Mouse (Mus musculus) gastrocnemius, postnatal 10 days (tissue): Measurements from ENCODE around the gene Trub2. TPM values are rescaled to one million over a fixed set of nuclear protein-coding genes. Genes with fewer than 3 reads are reported as not detected.

Source experiments
- DNase-seq: peaks from one replicate; pipeline ENCODE4 v3.0.0; 2021; ENCODE audit warnings: mixed read lengths
- total RNA-seq, 2 experiments: library from RNA; stranded (reverse); gene quantifications; 2 replicates each; pipeline ENCODE4 v1.2.3; 2021

Trub2 gene
- total RNA-seq, 2 experiments from 2014 or later, result 24.7 to 36.5 TPM

DNA sequence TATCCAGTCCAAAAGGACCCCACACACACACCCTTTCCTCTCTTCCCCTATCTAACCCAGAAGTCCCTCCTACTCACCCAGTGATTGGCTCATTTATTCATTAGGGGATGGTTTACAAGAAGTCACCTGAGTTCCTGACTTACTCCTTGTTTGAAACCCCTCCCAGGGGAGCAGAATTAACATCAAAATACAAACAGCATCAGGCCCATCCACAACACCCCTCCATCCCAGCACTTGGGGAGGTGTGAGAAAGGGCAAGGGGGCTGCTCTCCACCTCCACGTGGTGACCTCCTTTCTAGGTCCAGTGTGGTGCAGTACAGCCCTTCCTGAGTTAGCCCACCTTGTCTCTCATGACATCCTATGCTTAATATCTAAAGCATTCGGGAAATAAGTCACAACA is 58.8 kb downstream of the Trub2 start:
- DNase-seq, result no peak

DNA sequence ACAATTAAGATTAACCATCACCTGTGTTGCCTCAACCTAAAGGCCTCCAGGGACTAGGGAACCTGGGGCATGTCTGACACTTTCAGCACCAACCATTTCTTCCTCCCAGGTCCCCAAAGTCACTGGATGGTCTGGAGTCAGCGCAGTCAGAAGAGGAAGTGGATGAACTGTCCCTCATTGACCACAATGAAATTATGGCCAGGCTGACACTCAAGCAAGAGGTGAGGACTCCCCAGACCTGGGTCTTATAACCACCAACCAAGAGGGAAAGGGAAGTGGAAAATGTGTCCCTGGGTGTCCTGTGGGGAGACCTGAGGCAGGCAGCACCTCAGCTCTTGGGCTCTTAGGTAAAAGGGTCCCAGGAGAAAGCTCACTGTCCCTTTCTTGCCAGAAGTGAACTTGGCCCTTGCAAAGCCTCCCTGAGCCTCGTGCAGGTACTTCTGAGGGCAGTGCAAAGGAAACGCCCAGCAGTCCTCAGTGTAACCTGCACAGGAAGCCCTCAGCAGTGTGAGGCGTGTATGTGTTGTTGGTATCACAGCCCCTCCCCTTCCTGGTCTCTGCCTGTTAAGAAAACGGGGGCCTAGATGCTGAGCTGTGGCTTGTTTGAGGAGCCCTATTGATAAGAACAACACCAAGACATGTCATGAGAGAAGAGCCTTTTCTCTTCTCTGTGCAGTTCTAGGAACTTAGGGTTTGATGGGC is 63.5 kb downstream of the Trub2 start:
- DNase-seq, result no peak

DNA sequence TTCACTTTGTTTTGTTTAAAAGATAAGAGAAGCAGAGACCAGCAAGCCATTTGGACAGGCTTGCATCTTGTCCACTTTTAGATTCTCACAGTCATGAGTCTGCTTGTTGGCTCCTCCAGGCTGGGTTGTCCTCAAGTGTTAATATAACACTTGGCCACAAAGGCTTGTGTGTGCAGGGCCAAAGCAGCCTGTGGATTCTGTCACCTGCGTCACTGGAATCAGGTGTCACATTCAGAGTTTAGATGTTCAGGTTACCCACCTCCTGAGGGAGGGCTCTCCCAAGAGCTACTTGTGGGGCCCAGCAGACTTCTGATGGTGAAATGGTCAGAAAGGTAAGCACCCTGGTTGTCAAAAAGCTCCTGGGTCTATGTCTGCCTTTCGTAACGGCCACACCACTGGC is 65.2 kb downstream of the Trub2 start:
- no peak for DNase-seq

DNA sequence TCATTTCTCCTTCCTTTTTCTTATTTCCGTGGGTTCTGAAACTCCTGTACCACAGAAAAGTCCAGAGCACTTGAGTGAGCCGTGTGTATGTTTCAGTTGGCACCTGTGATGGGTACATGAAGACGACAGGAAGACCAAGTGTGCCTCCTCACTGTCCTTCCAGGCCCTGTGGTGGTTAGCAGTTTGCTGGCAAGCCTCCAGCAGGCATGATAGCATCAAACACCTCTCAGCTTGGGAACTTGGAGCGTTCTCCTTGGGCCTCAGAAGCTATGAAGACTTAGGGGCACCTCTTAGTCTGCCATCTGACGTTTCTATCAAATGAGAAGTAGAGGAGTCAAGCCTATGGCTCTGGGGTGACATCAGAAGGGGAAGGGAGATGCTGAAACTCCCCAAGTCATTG is 69.7 kb downstream of the Trub2 start:
- no peak for DNase-seq

DNA sequence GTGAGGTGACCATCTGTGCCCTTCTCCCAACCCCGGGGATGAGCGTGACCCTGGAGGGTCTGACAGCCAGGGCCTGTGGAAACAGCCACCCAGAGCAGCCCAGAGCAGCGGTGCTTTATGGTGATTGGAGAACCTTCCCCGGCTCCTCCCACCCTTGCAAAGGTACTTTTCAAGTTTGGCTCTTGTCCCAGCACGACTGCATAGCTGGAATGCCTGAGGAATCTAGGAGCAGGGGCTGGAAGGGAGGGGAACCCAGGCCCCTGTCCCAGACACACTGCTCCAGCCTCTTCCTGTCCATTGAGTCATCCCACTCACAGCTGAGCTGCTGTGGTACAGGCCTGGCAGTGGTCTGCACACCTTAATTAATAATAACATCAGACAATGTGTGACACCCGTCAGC is 71.6 kb downstream of the Trub2 start:
- DNase-seq, result no peak

DNA sequence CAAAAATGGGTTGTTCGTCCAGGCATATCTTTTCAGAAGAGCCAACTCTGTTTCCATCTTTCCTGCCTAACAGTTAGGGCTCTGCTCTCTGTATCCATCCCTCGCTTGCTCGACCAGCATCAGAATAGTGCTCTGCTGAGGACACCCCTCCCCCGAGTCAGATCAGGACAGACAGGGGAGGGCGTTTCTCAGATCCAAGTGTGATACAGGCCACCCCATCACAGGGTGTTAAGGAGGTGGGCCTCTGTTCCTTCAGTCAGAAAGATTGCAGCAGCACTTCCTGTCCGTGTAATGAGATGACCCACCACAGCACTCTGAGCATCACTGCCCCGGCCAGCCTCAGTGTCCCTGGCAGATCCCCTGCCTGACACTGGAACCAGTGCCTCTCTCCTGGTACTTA is 72.2 kb downstream of the Trub2 start:
- no peak for DNase-seq

DNA sequence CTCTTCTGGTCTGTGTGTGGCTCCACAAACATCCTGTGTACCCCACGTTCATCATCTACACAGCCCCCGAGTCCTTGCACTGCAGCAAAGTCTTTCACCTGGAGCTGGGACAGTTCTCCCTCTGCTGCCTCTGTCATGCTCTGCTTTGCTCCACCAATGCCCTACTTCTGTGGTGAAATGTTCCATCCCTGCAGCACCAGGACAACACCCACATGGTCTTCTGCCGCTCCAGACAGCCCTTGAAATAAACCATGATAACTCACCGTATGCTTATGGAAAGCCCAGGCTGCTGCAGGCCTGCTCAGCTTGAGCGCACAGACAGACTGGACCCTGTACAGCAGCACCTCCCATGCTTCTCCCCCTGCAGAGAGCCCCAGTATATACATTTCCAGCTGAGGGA is 74.2 kb downstream of the Trub2 start:
- DNase-seq, result no peak

DNA sequence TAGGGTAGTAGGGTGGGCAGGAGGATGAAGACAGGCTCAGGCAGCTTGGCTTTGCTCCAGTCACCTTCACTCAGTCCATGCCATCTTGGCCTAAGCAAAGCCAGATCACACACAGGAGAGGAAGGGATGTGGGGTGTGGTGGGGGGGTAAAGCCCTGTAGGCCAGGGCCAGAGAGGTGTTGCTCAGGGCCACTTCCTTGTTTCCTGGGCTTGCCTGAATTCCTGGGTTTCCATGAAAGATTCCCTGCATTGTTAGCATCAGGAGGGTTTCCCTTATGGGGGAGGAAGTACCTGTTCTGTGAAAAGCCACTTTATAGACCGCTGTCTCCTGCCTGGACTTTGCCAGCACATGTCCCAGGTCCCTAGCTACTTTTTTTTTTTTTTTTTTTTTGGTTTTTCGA is 74.8 kb downstream of the Trub2 start:
- no peak for DNase-seq

DNA sequence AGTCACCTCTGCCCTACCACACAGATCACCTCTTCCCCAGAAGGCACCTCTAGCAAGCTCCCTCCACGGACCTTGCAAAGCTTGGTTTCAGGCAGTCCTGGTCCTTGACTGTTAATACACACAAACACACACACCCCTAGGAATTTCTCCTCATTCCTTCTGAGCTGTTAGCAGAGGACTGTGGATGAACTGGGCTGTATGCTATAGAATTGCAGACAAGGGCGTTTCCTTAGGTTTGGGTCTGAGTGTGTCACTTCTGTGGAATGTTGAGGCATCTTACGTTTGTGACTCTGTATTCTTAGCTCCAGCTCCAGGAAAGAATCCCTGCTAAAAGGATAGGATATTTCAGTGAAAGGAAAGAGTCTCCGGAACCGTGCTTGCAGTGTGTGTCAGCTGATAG is 76.4 kb downstream of the Trub2 start:
- DNase-seq, result no peak

Other genes starting within 250 kb of the Trub2 start
- gene Rapgef1, start 168.8 kb downstream of the Trub2 start, total RNA-seq, result 10 to 100 TPM; 90.9 to 92.2 TPM
- gene Gm13420, start 36.8 kb downstream of the Trub2 start, total RNA-seq, result not detected
- gene Gm13547, start 29.2 kb downstream of the Trub2 start, total RNA-seq, result not detected
- 1 to 10 TPM; 8.0 to 8.7 TPM for gene Coq4, start 1.0 kb downstream of the Trub2 start, total RNA-seq
- 10 to 100 TPM; 10.6 to 11.2 TPM for gene Slc27a4, start 14.1 kb upstream of the Trub2 start, total RNA-seq
- gene Urm1, start 31.6 kb upstream of the Trub2 start, total RNA-seq, result 10 to 100 TPM; 25.4 to 28.6 TPM
- 10 to 100 TPM; 28.3 to 39.0 TPM for gene Cercam, start 80.7 kb upstream of the Trub2 start, total RNA-seq
- gene Odf2, start 100.7 kb upstream of the Trub2 start, total RNA-seq, result 10 to 100 TPM; 21.3 to 29.7 TPM
- 10 to 100 TPM; 20.9 to 21.7 TPM for gene Gle1, start 146.9 kb upstream of the Trub2 start, total RNA-seq
- gene Sptan1, start 177.1 kb upstream of the Trub2 start, total RNA-seq, result 100 to 1,000 TPM; 103 to 127 TPM